Mouse (Mus musculus): ENCODE results near the gene Cldn7. TPM values are rescaled to one million over a fixed set of nuclear protein-coding genes. Genes with fewer than 3 reads are reported as not detected.
"Not testable (repeated sequence)": the region's sequence is repeated elsewhere in the genome, so short reads cannot be mapped to it uniquely, and the experiment has no call there.

The Cldn7 gene
- total RNA-seq, 2 experiments from 2014 or later, result not detected

DNA sequence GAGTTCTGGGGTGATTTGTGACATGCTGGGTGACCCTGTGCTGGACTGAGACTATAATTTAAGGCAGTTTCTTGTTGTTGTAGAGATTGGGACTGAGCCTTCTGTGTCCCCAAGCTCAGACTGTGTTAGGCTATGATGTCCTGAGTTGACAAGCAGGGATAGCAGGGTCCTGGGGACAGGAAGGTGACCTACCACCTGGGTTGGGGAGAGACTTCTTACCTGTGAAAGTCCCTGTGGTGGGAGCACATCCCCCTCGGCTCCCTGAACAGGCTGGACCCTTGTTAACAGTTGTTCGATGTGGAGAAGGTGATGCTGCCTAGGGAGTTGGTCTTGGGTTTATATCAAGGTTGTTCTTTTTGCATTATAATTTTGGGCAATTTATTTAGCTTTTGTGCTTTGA is 37.9 kb downstream of the Cldn7 start:
- DNase-seq, result no peak
- intact Hi-C loops (cut with DNase I), result no loop called here

GRCm38 (mm10) chr11:70005521-70005920 is 40.9 kb downstream of the Cldn7 start:
- intact Hi-C loops (cut with DNase I), result no loop called here
- DNase-seq, result no peak

GRCm38 (mm10) chr11:70010033-70010432 is 45.5 kb downstream of the Cldn7 start:
- intact Hi-C loops (cut with DNase I), result no loop called here
- no peak for DNase-seq

DNA sequence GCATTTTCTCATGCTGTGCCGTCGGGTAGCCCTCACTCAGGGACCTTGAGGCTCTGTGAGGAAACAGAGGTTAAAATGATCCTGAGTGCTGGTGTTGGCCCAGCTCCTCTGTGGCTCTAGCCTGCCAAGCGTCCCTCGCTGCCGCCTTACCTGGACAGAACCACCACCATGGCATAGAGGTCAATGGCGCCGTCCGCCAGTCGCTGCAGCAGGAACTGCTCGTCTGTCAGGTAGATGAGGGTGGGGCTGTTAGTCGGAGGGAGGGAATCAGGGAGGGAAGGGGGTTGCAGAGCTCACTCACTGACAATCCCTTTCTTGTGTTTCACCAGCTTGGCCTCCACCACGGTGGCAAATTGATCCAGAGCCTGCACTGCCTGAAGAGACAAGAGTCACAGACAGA is 46.0 kb downstream of the Cldn7 start:
- intact Hi-C loops (cut with DNase I), result no loop called here
- no peak for DNase-seq

- intact Hi-C loops (cut with DNase I), result no loop called here
- DNase-seq, result no peak
These were observed 46.4 kb downstream of the Cldn7 start for GRCm38 (mm10) chr11:70010961-70011360.

DNA sequence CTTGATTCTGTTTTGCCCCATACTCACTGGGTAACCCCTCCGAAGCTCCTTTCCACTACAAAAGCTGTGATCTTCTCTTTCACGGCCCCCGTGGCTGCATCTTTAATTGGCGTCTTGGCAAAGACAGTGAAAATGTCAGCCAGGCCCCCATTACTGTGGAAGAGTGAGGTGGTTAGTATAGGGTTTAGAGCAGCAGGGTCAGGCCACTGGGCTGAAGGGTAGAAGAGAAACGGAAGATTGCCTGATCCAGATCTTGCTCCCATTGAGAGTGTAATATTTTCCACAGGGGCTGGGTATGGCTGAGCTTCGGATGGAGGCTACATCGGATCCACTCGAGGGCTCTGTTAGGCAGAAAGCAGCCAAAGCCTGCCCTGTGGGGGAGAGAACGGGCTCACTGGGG is 48.4 kb downstream of the Cldn7 start:
- intact Hi-C loops (cut with DNase I), result no loop called here
- no peak for DNase-seq

GRCm38 (mm10) chr11:70013408-70013807 is 48.8 kb downstream of the Cldn7 start:
- no peak for DNase-seq
- intact Hi-C loops (cut with DNase I), result no loop called here

DNA sequence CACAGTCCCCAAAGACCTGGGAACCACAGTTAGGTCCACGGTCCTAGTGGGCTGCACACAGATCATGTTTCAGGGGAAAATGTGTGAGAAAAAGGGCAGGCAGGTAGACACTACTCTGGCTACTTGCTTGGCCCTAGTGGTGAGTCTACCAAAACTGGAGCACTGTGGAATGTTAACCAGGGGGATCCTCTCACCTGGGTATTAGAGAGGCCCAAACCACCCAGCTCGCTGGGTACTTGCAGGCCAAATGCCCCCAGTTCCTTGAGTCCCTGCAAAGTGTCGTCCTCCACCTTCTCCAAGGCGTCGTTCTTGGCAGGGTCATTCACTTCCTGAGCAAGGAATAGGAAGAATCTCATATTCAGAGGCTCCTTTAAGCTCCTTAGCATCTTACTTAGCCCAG is 49.5 kb downstream of the Cldn7 start:
- no peak for DNase-seq
- intact Hi-C loops (cut with DNase I), result no loop called here

DNA sequence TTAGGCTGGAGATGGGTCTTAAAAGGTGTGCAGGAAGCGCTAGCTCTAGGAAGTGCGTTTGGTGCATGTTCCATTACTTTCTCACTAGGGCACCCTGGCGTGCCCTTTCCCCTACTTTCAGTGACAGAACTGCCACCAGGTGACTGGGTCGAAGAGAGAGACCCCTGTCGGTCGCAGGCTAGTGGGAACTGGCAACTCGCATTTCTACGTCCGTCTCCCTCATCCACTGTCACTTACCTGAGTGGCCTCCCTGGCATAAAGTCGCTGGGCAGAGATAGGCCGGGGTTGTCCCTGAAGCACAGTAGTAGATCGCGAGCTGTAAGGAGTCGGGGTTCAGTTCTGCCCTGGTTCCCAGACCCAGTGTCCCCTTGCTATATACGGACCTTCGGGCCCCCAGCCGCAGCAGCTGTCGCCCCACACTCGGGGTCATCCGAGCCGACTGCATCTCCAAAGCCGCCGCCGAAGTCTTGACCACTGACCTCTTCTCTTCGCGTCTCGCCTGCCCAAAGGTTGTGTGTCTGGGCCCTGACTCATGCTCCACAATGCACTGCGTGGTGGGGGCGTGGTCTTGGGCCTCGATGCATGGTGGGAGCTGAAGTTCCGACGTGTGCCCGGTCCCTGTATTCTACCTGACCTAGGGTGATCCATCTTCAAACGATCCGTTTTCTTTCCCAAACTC is 50.4 kb downstream of the Cldn7 start, which contains the start of gene Acadvl:
Gene Acadvl (minus strand): TSS at position 532 of the 679 bp plus-strand sequence.
- intact Hi-C loops (cut with DNase I), result no loop called here

DNA sequence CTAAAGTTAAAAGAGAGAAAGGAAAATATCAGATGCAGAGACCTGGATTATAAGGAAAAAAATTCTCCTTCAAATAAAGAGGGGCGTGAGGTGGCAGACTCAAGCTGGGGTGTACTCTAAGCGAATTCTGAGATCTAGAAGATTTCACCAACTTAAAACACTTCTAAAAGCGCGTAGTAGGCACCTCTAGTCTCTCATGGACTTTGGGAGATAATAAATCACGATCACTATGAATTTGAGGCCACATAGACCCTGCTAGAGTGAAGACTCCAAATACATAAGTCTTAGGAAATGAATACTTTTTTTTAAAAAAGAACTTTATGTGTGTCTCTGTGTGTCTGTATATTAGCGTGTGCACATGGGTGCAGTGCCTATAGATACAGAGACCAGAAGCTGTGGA is 51.1 kb downstream of the Cldn7 start:
- no peak for DNase-seq
- intact Hi-C loops (cut with DNase I), result no loop called here

More for the DNA sequence above, 50.4 kb downstream of the Cldn7 start, which contains the start of gene Acadvl:
- DNase-seq, result peak; percentile 86

DNA sequence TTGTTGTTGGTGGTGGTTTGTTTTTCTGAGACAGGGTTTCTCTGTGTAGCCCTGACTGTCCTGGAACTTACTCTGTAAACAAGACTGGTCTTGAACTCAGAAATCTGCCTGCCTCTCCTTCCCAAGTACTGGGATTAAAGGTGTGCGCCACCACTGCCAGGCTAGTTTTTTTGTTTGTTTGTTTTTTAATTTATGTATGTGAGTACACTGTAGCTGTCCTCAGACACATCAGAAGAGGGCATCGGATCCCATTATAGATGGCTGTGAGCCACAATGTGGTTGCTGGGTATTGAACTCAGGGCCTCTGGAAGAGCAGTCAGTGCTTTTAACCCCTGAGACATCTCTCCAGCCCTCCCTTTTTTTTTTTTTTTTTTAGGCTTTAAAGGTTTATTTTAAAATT is 51.6 kb downstream of the Cldn7 start:
- DNase-seq; intact Hi-C loops (cut with DNase I): not testable (repeated sequence)

GRCm38 (mm10) chr11:70016669-70017068 is 52.1 kb downstream of the Cldn7 start, which contains the start of gene Dlg4:
Dlg4 (plus strand) TSS chr11:70016942.
- no peak for DNase-seq
- intact Hi-C loops (cut with DNase I), result no loop called here

DNA sequence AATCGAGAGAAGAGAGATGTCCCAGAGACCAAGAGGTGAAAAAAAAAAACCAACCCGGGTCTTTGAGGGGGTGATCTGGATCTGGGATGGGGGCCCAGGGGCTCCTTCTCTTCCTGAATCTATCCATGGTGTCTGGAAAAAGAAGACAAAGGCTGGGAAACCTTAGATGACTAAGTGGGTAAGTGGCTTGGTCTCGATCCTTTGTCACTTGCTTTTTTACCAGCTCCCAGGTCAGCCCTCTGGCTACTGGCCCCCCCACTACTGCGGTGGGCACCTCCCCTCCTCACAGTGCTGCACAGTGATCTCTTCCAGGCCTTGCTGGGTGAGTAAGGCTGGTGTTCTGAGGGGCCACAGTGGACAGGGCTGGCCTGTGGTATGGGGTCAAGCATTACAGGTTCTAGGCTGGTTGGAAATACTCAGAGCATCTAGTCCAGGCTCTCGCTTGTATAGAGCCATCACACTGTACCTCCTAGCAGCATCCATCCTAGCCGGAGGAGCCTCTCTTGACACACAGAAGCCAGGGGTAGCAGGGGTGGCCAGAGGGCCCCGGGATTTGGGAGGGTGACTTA is 52.7 kb downstream of the Cldn7 start:
- intact Hi-C loops (cut with DNase I), result no loop called here
- no peak for DNase-seq

Small RNA genes within 50 kb of the gene (microRNA-seq; reads per million reads assigned to microRNA genes)
- gene Gm44349 (not detected), gene Mir324 (9,879 reads per million, percentile 95 among the genes with 10 or more reads in this experiment)

Other genes starting within 250 kb of the Cldn7 start
- 10 to 100 TPM; 49.6 to 54.6 TPM for gene Polr2a, start 206.1 kb upstream of the Cldn7 start, total RNA-seq (2021)
- gene Slc35g3, start 202.8 kb upstream of the Cldn7 start, total RNA-seq (2021), result not detected
- 10 to 100 TPM; 47.9 to 52.5 TPM for gene Zbtb4, start 198.9 kb upstream of the Cldn7 start, total RNA-seq (2021)
- 1 to 10 TPM in 1 of 2 experiments, under 1 TPM in 1; 0.48 to 1.5 TPM for gene Chrnb1, start 168.8 kb upstream of the Cldn7 start, total RNA-seq (2021)
- gene Fgf11, start 162.9 kb upstream of the Cldn7 start, total RNA-seq (2021), result 10 to 100 TPM; 25.2 to 29.6 TPM
- gene Tmem102, start 159.2 kb upstream of the Cldn7 start, total RNA-seq (2021), result not detected
- gene Gm39566, start 149.5 kb upstream of the Cldn7 start, total RNA-seq (2021), result not detected
- gene Spem2, start 146.3 kb upstream of the Cldn7 start, total RNA-seq (2021), result not detected
- gene Spem1, start 142.6 kb upstream of the Cldn7 start, total RNA-seq (2021), result 1 to 10 TPM in 1 of 2 experiments, under 1 TPM in 1; 0.93 to 1.1 TPM
- 100 to 1,000 TPM; 237 to 257 TPM for gene Nlgn2, start 127.0 kb upstream of the Cldn7 start, total RNA-seq (2021)
- gene Tmem256, start 126.3 kb upstream of the Cldn7 start, total RNA-seq (2021), result 100 to 1,000 TPM; 140 to 155 TPM
- 10 to 100 TPM; 46.2 to 52.1 TPM for gene Plscr3, start 118.4 kb upstream of the Cldn7 start, total RNA-seq (2021)
- not detected for gene Tnk1, start 106.0 kb upstream of the Cldn7 start, total RNA-seq (2021)
- not detected for gene Tmem95, start 86.8 kb upstream of the Cldn7 start, total RNA-seq (2021)
- gene Kctd11, start 83.4 kb upstream of the Cldn7 start, total RNA-seq (2021), result 1 to 10 TPM in 1 of 2 experiments, under 1 TPM in 1; 0.38 to 1.0 TPM
- gene Acap1, start 69.2 kb upstream of the Cldn7 start, total RNA-seq (2021), result under 1 TPM; 0.50 to 0.72 TPM
- gene 2810408A11Rik, start 63.8 kb upstream of the Cldn7 start, total RNA-seq (2021), result 10 to 100 TPM in 1 of 2 experiments, 1 to 10 TPM in 1; 8.3 to 10.7 TPM
- gene Neurl4, start 63.7 kb upstream of the Cldn7 start, total RNA-seq (2021), result 100 to 1,000 TPM; 157 to 165 TPM
- gene Gps2, start 50.9 kb upstream of the Cldn7 start, total RNA-seq (2021), result 10 to 100 TPM; 37.8 to 38.3 TPM
- 100 to 1,000 TPM; 539 to 555 TPM for gene Eif5a, start 42.8 kb upstream of the Cldn7 start, total RNA-seq (2021)
- gene Ybx2, start 29.0 kb upstream of the Cldn7 start, total RNA-seq (2021), result 10 to 100 TPM; 16.1 to 23.5 TPM
- 1 to 10 TPM; 1.7 to 3.2 TPM for gene Slc2a4, start 16.6 kb upstream of the Cldn7 start, total RNA-seq (2021)
- 100 to 1,000 TPM in 1 of 2 experiments, 10 to 100 TPM in 1; 89.3 to 102 TPM for gene Ctdnep1, start 16.4 kb downstream of the Cldn7 start, total RNA-seq (2021)
- 100 to 1,000 TPM; 112 to 116 TPM for gene Elp5, start 17.7 kb downstream of the Cldn7 start, total RNA-seq (2021)
- 100 to 1,000 TPM; 303 to 307 TPM for gene Gabarap, start 26.4 kb downstream of the Cldn7 start, total RNA-seq (2021)
- gene Phf23, start 31.0 kb downstream of the Cldn7 start, total RNA-seq (2021), result 10 to 100 TPM; 46.2 to 48.7 TPM
- gene Dvl2, start 35.8 kb downstream of the Cldn7 start, total RNA-seq (2021), result 10 to 100 TPM; 38.8 to 40.1 TPM
- gene Acadvl, start 50.6 kb downstream of the Cldn7 start, total RNA-seq (2021), result 10 to 100 TPM; 44.8 to 45.0 TPM
- 100 to 1,000 TPM; 496 to 497 TPM for gene Dlg4, start 52.2 kb downstream of the Cldn7 start, total RNA-seq (2021)
- 1 to 10 TPM; 3.7 to 3.9 TPM for gene Asgr1, start 89.3 kb downstream of the Cldn7 start, total RNA-seq (2021)
- gene Asgr2, start 127.9 kb downstream of the Cldn7 start, total RNA-seq (2021), result not detected
- gene Mgl2, start 165.6 kb downstream of the Cldn7 start, total RNA-seq (2021), result under 1 TPM; 0.30 to 0.95 TPM
- 1 to 10 TPM; 1.3 to 2.9 TPM for gene Clec10a, start 191.4 kb downstream of the Cldn7 start, total RNA-seq (2021)
- 10 to 100 TPM; 16.8 to 26.8 TPM for gene Slc16a11, start 248.0 kb downstream of the Cldn7 start, total RNA-seq (2021)